Mouse (Mus musculus) right cerebral cortex, adult 2 months (tissue): Measurements from ENCODE around the gene Acot8.

Source experiments
- DNase-seq, 2 experiments: peaks; one replicate each; pipeline ENCODE4 v3.0.0; 2021 to 2022; ENCODE audit warnings: low spot score in 2 of 2

Acot8 gene

DNA sequence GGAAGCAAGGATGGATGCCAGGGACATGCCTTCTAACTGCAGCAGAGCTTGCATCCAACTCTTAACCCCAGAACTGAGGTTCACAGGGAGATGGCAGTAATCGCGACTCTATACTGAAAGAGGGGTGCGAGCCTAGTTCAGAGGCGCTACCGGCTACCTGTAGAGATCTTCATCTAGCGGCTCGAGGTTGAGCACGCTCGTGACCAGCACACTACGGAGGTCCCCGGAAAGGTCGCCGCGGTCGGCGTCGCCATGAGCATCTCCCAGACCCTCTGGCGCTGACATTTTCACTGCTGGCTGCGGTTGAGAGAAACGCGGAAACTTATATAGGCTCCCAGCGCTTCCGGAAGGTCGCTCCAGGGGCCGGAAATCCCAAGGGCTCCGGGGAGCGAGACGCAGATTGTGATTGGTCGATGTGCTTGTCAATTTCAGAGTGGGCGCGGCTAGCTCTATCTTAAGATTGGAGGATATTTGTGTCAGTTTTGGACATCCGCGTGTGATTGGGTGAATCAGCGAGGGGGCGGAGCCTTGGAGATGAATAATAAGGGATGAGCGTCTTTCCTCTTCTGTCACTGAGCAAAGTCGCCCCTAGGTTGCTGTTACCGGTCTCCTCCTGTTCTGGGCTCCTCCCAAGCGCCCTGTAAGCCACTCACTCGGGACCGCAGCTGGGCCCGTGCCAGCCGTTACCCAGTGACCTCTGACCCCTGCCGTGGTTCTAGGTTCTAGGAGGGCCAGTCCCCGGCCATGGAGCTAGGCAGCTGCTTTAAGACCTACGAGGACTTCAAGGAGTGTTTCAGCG lies at the start of gene Acot8, which contains the start of gene Zswim3:
Gene Acot8 (minus strand): TSS at position 350 of the 799 bp plus-strand sequence.
Gene Zswim3 (plus strand): TSS at position 566 of the 799 bp plus-strand sequence.
- peak; percentile 99 to 100 for DNase-seq

GRCm38 (mm10) chr2:164850061-164850460 lies 45.4 kb upstream of the Acot8 start:
- DNase-seq: no peak

DNA sequence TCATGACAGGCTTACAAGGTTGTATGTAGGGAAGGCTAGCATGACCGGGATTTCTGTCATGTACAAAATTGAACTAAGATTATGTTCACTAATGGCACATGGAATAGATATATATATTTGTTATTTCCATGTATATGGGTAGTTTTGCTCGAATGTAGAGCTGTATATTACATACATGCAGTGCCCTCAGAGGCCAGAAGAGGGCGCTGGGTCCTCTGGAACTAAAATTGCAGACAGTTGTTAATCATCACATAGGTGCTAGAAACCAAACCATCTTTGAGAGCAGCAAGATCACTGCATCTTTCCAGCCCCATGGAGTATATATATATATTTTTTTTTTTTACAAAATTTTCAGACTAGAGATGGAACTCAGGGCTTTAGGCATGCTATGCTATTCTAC lies 41.1 kb upstream of the Acot8 start:
- DNase-seq: no peak

- no peak for DNase-seq
Measured at GRCm38 (mm10) chr2:164835164-164835563, 30.5 kb upstream of the Acot8 start.

DNA sequence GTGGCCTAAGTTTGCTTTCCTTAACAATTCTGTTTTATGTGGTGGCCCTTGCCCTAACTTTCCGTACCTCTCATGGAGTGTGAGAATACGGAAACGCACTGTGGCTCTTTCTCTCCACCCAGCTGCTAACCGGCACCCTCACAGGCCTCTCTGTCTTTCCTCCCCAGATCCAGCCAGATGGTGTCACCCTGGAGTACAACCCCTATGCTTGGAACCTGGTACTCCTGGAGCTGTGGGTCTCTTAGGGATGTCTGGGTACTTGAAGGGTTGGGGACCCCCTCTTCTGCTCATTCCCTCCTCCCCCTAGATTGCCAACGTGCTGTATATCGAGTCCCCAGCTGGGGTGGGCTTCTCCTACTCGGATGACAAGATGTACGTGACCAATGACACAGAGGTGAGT lies 29.8 kb upstream of the Acot8 start:
- peak in 1 of 2 experiments; percentile 51 for DNase-seq

DNA sequence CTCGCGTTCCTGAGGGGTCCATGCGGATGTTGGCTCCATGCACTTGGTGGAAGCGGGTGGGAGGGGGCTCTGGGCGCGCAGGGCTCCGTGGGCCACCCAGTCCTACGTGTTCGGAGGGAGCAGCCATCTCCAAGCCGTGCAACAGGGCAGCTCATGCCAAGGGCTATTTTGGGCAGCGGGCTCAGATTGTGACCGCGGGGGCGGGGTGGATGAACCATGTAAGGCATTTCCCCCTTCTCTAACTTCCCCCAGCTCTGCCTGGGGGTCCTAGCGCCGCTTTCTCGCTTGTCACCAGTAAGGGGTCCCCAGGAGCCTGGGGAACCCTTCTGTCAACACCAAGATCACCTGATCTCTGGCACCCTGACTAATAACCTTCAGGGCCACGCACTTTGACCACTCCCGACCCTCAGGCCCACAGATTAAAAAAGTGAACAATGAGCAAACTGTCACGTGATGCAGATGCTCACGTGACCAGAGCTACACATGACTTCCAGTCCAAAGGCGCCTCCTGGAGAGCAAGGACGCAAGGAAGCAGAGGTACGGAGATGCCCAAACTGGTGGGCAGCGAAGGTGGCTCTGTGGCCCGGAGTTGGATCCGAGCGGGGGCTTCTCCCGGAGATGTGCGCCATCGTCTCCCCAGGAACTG lies 28.8 kb upstream of the Acot8 start, which contains the start of gene Neurl2:
Gene Neurl2 (minus strand): TSS at position 143 of the 646 bp plus-strand sequence.
- peak; percentile 89 to 95 for DNase-seq

DNA sequence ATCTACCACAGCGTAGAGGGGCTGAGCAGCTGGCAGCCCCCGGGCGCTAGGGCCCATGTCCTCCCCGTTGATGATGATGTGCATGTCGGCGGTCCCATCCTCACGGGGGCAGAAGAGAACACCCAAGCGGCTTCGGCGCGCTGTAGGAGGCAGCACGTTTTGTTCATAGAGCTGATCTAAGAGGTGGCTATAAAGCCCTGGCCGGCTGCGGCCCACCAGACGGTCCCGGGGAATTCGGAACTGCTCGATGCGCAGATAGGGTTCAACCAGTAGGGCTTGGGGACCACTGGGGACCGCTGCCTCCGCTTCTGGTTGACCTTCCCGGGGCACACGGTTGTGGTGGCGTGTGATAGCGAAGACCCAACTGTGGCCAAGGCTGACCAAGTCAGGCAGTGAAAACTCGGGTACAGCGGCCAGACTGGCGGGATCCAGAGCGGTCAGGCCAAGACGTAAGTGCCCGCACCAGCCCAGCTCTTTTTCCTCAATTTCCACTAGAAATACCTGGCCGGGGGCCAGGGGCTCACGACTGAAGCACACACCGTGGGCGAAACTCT lies 28.1 kb upstream of the Acot8 start, which contains the start of gene Ctsa:
Gene Ctsa (plus strand): TSS at position 126 of the 554 bp plus-strand sequence.
- peak; percentile 78 to 83 for DNase-seq

GRCm38 (mm10) chr2:164832032-164832747 lies 27.5 kb upstream of the Acot8 start:
- peak in 1 of 2 experiments; percentile 36 for DNase-seq

GRCm38 (mm10) chr2:164831029-164831428 lies 26.3 kb upstream of the Acot8 start:
- no peak for DNase-seq

GRCm38 (mm10) chr2:164829090-164829489 lies 24.4 kb upstream of the Acot8 start:
- no peak for DNase-seq

DNA sequence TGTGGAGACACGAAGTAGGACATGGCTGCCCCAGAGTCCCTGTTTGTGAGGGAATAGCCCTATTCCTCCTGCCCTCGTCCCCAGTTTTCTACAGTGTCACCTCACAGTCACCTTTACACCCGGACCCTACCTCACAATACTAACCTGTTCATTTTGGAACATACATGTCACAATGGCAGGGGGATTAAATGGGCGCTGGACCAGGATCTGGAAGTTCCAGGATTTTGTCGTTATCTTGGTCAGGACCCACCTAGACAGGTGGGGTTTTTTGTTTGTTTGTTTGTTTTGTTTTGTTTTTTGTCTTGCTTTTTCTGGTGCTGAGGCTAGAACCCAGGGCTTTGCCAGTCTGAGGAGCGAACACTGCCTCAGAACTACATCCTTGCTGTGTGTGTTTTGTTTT lies 23.8 kb upstream of the Acot8 start, which contains the start of gene Spata25:
Gene Spata25 (minus strand): TSS at position 101 of the 400 bp plus-strand sequence.
- DNase-seq: no peak

DNA sequence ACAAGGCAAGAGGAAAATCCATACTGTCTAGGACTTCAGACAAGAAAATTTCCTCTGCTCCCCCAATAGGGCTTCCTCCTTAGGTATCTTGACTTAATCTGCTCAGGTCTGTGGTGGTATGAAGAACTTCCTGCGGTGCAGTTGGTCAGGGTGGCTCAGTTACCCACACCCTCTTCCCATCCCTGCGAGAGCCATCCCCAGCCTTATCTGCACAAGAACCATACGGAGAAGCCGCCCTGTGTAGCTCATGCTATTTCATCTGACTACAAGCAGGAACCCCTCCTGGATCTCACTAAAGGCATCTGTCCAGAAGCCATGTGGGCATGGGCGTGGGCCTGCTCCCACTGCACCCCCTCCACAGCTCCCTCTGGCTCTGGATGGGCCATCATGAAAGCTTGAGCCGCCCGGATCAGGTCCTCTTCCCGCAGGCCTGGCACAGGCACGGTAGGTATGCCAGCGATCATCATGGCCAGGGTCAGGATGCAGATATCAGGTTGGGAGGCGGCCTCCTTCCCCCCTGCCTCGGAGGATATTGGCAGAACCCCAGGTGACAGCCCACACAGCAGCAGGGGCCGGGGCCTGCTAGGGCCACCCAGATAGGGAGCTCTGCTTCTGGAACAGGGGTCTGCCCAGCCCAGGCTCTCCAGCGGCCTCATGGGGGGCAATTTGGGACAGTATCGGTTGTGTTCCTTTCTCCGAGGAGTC lies 22.6 kb upstream of the Acot8 start:
- DNase-seq: no peak

DNA sequence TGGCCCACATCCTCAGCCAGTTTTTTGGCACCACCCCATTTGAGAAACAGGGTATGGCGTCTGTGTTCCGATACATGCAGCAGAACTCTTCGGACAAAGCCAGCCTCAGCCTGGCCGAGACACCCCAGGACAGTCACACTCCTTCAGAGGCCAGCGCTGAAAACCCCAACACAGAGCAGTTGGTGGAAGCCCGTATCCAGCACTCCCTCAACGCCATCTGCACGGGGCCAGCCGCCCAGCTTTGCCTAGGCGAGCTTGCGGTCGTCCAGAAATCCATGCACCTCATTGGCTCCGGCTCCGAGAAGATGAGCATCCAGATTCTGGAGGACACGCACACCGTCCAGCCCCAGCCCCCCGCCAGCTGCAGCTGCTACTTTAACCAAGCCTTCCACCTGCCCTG lies 20.8 kb upstream of the Acot8 start:
- no peak for DNase-seq

DNA sequence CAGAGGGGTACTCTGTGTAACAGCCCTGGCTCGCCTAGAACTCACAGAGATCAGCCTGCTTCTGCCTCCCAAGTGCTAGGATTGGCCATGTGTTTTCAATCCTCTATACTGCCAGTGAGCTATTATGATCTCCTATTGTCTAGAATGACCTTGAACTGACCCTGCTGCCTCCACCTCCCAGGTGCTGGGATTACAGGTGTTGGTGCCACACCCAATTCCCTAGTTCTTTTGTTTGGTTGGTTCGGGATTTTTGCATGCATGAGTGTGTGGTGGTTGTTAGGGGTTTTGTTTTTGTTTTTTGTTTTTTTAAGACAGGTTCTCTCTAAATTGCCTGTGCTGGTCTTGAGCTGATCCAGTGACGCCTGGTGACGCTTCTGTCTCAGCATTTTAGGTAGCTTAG lies 19.3 kb upstream of the Acot8 start:
- DNase-seq: no peak

DNA sequence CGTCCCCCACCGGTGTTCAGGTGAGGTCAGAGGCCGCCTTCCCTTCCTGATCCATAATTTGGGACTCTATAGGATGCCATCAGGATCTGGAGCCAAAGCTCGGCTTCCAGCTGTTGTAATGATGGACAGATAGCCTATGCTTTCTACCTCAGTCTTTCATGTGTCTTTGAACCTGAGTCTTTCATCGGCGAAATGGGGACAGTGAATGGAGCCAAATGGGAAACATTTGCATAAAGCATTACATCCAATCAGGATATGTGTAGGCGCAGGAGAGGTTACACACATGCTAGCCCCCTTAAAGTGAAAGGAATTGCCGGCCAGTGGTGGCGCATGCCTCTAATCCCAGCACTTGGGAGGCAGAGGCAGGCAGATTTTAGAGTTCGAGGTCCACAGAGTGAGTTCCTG lies 18.5 kb upstream of the Acot8 start:
- DNase-seq: peak in 1 of 2 experiments; percentile 55

- DNase-seq: peak; percentile 100
Measured at GRCm38 (mm10) chr2:164822636-164823165, 18.0 kb upstream of the Acot8 start, which contains the start of gene Zswim1. Gene Zswim1, plus strand, starts transcription at chr2:164822686.

DNA sequence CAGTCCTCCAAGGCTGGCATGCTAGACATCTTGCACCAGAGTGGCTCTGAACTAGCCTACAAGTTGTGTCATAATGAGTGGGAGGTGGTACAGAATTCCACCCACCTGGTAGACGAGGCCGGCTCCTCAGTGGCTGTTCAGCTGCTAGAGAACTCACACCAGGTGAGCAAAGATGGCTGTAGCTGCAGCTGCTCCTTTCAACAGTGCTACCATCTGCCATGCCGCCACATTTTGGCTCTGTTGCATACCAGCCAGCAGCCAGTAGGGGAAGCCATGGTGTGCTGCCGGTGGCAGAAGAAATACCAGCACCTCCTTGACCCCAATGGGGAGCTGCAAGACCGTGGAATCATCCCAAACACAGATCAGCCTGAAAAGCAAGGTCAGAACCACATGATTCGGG lies 16.4 kb upstream of the Acot8 start:
- DNase-seq: no peak

DNA sequence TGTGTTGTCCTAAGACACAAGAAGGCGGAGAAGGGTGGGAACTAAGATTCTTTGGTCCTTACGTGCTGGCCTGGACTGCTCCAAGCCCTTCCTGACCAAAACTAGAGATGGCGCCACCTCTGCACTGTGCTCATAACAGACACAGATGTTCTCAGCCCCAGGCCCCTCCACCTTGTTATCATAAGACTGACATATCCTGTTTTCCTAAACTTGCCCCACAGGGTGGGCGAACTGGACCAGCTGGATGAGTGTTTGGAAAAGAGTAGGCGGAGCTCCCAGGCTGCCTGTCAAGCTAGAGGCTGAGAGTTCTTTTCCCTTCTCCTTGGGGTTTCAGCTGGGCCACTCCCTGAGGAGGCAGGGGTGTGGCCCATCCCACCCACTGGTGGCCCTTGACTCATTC lies 13.0 kb upstream of the Acot8 start:
- DNase-seq: no peak

DNA sequence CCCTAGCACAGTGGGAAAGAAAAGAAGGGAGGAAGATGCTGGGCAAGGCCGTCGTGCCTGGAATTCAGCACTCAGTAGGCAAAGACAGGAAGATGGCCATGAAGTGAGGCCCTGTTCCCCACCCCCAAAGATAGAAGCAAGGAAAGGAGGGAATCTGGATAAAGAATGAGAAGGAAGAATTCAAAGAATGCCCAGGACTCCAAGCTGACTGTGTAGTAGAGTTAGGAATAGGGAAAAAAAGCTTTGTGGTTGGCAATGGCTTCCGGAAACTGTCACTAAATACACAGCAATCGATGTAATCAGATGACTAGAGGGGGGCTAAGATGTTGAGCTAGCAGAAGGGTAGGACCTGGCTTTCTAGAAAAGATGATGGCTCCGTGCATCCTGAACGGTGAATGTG lies 12.5 kb upstream of the Acot8 start:
- no peak for DNase-seq

- no peak for DNase-seq
Measured at GRCm38 (mm10) chr2:164815821-164816220, 11.1 kb upstream of the Acot8 start.

DNA sequence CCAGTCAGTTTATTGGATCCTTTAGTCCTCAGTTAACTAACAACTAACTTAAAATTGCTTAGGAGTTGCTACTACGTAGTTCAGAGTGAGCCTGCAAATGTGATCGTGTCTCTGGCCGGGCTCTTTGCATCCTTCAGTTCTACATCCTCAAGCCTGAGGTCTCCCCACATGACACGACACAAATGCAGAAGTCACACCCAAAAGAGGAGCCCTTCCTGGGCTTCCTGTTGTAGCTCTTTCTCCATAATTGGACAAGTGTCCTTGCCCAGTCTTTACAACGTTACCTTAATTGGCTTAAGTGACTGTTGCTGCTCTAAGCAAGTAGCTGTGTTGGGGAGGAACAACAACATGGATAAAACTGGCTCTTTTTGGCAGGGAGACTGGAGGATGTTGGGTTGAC lies 10.7 kb upstream of the Acot8 start:
- DNase-seq: no peak
